Mouse (Mus musculus) megakaryocyte, embryonic 14.5 days (primary cell): ENCODE data around the gene Slc29a4.

Experiments
- FLI1 ChIP-seq: IDR thresholded peaks from 2 replicates; pipeline ENCODE4 v1.6.1; 2012; ENCODE audit warnings: low read length, inconsistent platforms, mixed read lengths
- GATA1 ChIP-seq: IDR thresholded peaks from 3 replicates; pipeline ENCODE4 v1.6.1; 2012; ENCODE audit warnings: mixed read lengths, low read length, inconsistent platforms, borderline replicate concordance

DNA sequence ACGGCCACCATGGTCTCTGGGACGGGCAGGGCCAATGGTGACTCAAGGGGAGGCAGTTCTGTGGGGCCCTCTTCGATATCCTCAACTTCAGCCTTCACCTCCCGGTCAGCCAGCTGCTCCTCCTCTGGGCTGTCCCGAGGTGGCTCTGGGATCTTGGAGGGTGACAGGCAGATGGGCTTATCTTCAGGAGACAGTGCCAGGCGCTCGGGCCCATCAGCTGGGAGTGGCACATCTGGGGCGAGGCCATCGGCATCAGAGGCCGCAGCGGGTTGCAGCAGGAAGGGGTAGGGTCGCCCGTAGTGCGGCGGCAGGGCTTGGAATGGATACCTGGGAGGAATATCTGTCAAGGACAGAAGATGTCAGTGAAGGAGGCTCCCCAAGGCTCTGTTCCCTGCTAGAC lies 79.7 kb downstream of the Slc29a4 start:
- TF ChIP-seq GATA1 = no peak
- TF ChIP-seq FLI1 = no peak
